Mouse (Mus musculus): Measurements from ENCODE around the gene Ogfod3. TPM values are rescaled to one million over a fixed set of nuclear protein-coding genes. Genes with fewer than 3 reads are reported as not detected.

Ogfod3 gene
- polyA plus RNA-seq, 1 experiment from 2014 or later = 21.2 TPM

GRCm38 (mm10) chr11:121137682-121138081 lies 66.8 kb downstream of the Ogfod3 start:
- H3K36me3 ChIP-seq = no peaks in the 10 kb centered on the region
- H3K27ac ChIP-seq = no peak overlapping the region
- no peak for DNase-seq (ENCODE audit: low spot score)
- WGBS = 87% methylated on average over 5 of the region's 5 CpGs
- H3K4me1 ChIP-seq (replicated peaks) = no peaks in the 10 kb centered on the region
- H3K4me3 ChIP-seq = no peak overlapping the region
- no peaks in the 10 kb centered on the region for H3K9me3 ChIP-seq
- H3K27me3 ChIP-seq (ENCODE audit: insufficient read depth, poor library complexity, severe bottlenecking) = no peaks in the 10 kb centered on the region

GRCm38 (mm10) chr11:121134600-121134999 lies 69.9 kb downstream of the Ogfod3 start:
- Histone ChIP-seq H3K27ac (no peak overlapping the region), H3K27me3 (ENCODE audit: insufficient read depth, poor library complexity, severe bottlenecking) (no peaks in the 10 kb centered on the region), H3K4me3 (no peak overlapping the region), H3K9me3 (no peaks in the 10 kb centered on the region), H3K4me1 (replicated peaks) (no peaks in the 10 kb centered on the region), H3K36me3 (no peaks in the 10 kb centered on the region)
- whole genome bisulfite sequencing = 67% methylated on average over 1 of the region's 1 CpGs
- DNase-seq (ENCODE audit: low spot score) = no peak

- Histone ChIP-seq H3K4me1 (replicated peaks) (no peaks in the 10 kb centered on the region), H3K9me3 (no peaks in the 10 kb centered on the region), H3K27me3 (ENCODE audit: insufficient read depth, poor library complexity, severe bottlenecking) (no peaks in the 10 kb centered on the region), H3K36me3 (no peaks in the 10 kb centered on the region), H3K4me3 (no peak overlapping the region), H3K27ac (no peak overlapping the region)
- 76% methylated on average over 1 of the region's 1 CpGs for WGBS
- DNase-seq (ENCODE audit: low spot score) = no peak
Observed at GRCm38 (mm10) chr11:121129616-121130015, 74.9 kb downstream of the Ogfod3 start.

Other genes starting within 250 kb of the Ogfod3 start
- gene Csnk1d, start 213.4 kb downstream of the Ogfod3 start, polyA plus RNA-seq (2016; fragmentation: Nextera tagmentation; extraction: Ambion mirVana) = 124 and 134 TPM in 2 replicates
- gene Cd7, start 165.3 kb downstream of the Ogfod3 start, polyA plus RNA-seq (2016; fragmentation: Nextera tagmentation; extraction: Ambion mirVana) = not detected in 2 replicates
- gene Sectm1b, start 141.1 kb downstream of the Ogfod3 start, polyA plus RNA-seq (2016; fragmentation: Nextera tagmentation; extraction: Ambion mirVana) = not detected in 2 replicates
- not detected in 2 replicates for gene Sectm1a, start 123.5 kb downstream of the Ogfod3 start, polyA plus RNA-seq (2016; fragmentation: Nextera tagmentation; extraction: Ambion mirVana)
- not detected in 2 replicates for gene Tex19.2, start 86.0 kb downstream of the Ogfod3 start, polyA plus RNA-seq (2016; fragmentation: Nextera tagmentation; extraction: Ambion mirVana)
- not detected in 2 replicates for gene Tex19.1, start 58.6 kb downstream of the Ogfod3 start, polyA plus RNA-seq (2016; fragmentation: Nextera tagmentation; extraction: Ambion mirVana)
- gene Uts2r, start 44.4 kb downstream of the Ogfod3 start, polyA plus RNA-seq (2016; fragmentation: Nextera tagmentation; extraction: Ambion mirVana) = 0.12 TPM in 2 replicates
- 5.2 and 8.2 TPM in 2 replicates for gene Hexdc, start 278 bp downstream of the Ogfod3 start, polyA plus RNA-seq (2016; fragmentation: Nextera tagmentation; extraction: Ambion mirVana)
- gene Cybc1, start 24.6 kb upstream of the Ogfod3 start, polyA plus RNA-seq (2016; fragmentation: Nextera tagmentation; extraction: Ambion mirVana) = 36.1 and 42.0 TPM in 2 replicates
- gene Narf, start 32.5 kb upstream of the Ogfod3 start, polyA plus RNA-seq (2016; fragmentation: Nextera tagmentation; extraction: Ambion mirVana) = 54.6 and 72.9 TPM in 2 replicates
- 8.8 and 10.2 TPM in 2 replicates for gene Foxk2, start 55.3 kb upstream of the Ogfod3 start, polyA plus RNA-seq (2016; fragmentation: Nextera tagmentation; extraction: Ambion mirVana)
- gene Wdr45b, start 149.7 kb upstream of the Ogfod3 start, polyA plus RNA-seq (2016; fragmentation: Nextera tagmentation; extraction: Ambion mirVana) = 97.6 and 99.9 TPM in 2 replicates
- gene Rab40b, start 183.5 kb upstream of the Ogfod3 start, polyA plus RNA-seq (2016; fragmentation: Nextera tagmentation; extraction: Ambion mirVana) = 2.3 and 3.1 TPM in 2 replicates
- gene Fn3krp, start 216.7 kb upstream of the Ogfod3 start, polyA plus RNA-seq (2016; fragmentation: Nextera tagmentation; extraction: Ambion mirVana) = 6.9 and 7.6 TPM in 2 replicates
- gene Fn3k, start 230.2 kb upstream of the Ogfod3 start, polyA plus RNA-seq (2016; fragmentation: Nextera tagmentation; extraction: Ambion mirVana) = 2.0 and 2.8 TPM in 2 replicates
- 59.0 and 61.8 TPM in 2 replicates for gene Tbcd, start 247.2 kb upstream of the Ogfod3 start, polyA plus RNA-seq (2016; fragmentation: Nextera tagmentation; extraction: Ambion mirVana)

Data from hindbrain, embryonic 10.5 days (tissue).